Mouse (Mus musculus): ENCODE results near the gene Stard3.
"Not testable (repeated sequence)": the region's sequence is repeated elsewhere in the genome, so short reads cannot be mapped to it uniquely, and the experiment has no call there.

Gene Stard3

GRCm38 (mm10) chr11:98372406-98372805 is 14.2 kb downstream of the Stard3 start:
- DNase-seq (ENCODE audit: extremely low spot score, low read depth, low spot score) = peak; percentile 69

- no peak for DNase-seq (ENCODE audit: extremely low spot score, low read depth, low spot score)
Measured at GRCm38 (mm10) chr11:98373244-98373643, 15.1 kb downstream of the Stard3 start.

GRCm38 (mm10) chr11:98374266-98374665 is 16.1 kb downstream of the Stard3 start:
- DNase-seq (ENCODE audit: extremely low spot score, low read depth, low spot score) = no peak

- no peak for DNase-seq (ENCODE audit: extremely low spot score, low read depth, low spot score)
Measured at GRCm38 (mm10) chr11:98376756-98377155, 18.6 kb downstream of the Stard3 start.

GRCm38 (mm10) chr11:98377787-98378186 is 19.6 kb downstream of the Stard3 start:
- DNase-seq (ENCODE audit: extremely low spot score, low read depth, low spot score) = no peak

- no peak for DNase-seq (ENCODE audit: extremely low spot score, low read depth, low spot score)
Measured at GRCm38 (mm10) chr11:98379379-98379778, 21.2 kb downstream of the Stard3 start.

GRCm38 (mm10) chr11:98380106-98380505 is 21.9 kb downstream of the Stard3 start:
- DNase-seq (ENCODE audit: extremely low spot score, low read depth, low spot score) = no peak

GRCm38 (mm10) chr11:98381651-98382050 is 23.5 kb downstream of the Stard3 start:
- DNase-seq (ENCODE audit: extremely low spot score, low read depth, low spot score) = no peak

GRCm38 (mm10) chr11:98382405-98382804 is 24.2 kb downstream of the Stard3 start:
- DNase-seq (ENCODE audit: extremely low spot score, low read depth, low spot score) = not testable (repeated sequence)

- no peak for DNase-seq (ENCODE audit: extremely low spot score, low read depth, low spot score)
Measured at GRCm38 (mm10) chr11:98383261-98384030, 25.3 kb downstream of the Stard3 start, which contains the start of gene Tcap. Gene Tcap (plus strand): TSS chr11:98383811.

GRCm38 (mm10) chr11:98384216-98384615 is 26.0 kb downstream of the Stard3 start:
- no peak for DNase-seq (ENCODE audit: extremely low spot score, low read depth, low spot score)

- no peak for DNase-seq (ENCODE audit: extremely low spot score, low read depth, low spot score)
Measured at GRCm38 (mm10) chr11:98384721-98385637, 26.8 kb downstream of the Stard3 start.

- DNase-seq (ENCODE audit: extremely low spot score, low read depth, low spot score) = no peak
Measured at GRCm38 (mm10) chr11:98385638-98386585, 27.7 kb downstream of the Stard3 start, which contains the start of gene Pnmt. Gene Pnmt (plus strand): TSS chr11:98386450.

- no peak for DNase-seq (ENCODE audit: extremely low spot score, low read depth, low spot score)
Measured at GRCm38 (mm10) chr11:98386596-98386995, 28.4 kb downstream of the Stard3 start.

GRCm38 (mm10) chr11:98387056-98387577 is 28.9 kb downstream of the Stard3 start:
- no peak for DNase-seq (ENCODE audit: extremely low spot score, low read depth, low spot score)

GRCm38 (mm10) chr11:98388282-98388681 is 30.1 kb downstream of the Stard3 start:
- no peak for DNase-seq (ENCODE audit: extremely low spot score, low read depth, low spot score)

- no peak for DNase-seq (ENCODE audit: extremely low spot score, low read depth, low spot score)
Measured at GRCm38 (mm10) chr11:98389221-98389780, 31.1 kb downstream of the Stard3 start.

GRCm38 (mm10) chr11:98390141-98390540 is 32.0 kb downstream of the Stard3 start:
- DNase-seq (ENCODE audit: extremely low spot score, low read depth, low spot score) = no peak

- no peak for DNase-seq (ENCODE audit: extremely low spot score, low read depth, low spot score)
Measured at GRCm38 (mm10) chr11:98392034-98392433, 33.9 kb downstream of the Stard3 start.

- no peak for DNase-seq (ENCODE audit: extremely low spot score, low read depth, low spot score)
Measured at GRCm38 (mm10) chr11:98392645-98393044, 34.5 kb downstream of the Stard3 start.

All from hindlimb bud, embryonic 11.5 days (tissue).